Mouse (Mus musculus): ENCODE measurements around the gene Cend1. TPM values are rescaled to one million over a fixed set of nuclear protein-coding genes. Genes with fewer than 3 reads are reported as not detected.

Cend1 gene
- polyA plus RNA-seq (2014; fragmentation: Illumina TruSeq; extraction: RNeasy Lipid Tissue Mini Kit (QIAGEN cat#74804); ENCODE audit: low read depth, low replicate concordance), result 0.17 TPM

DNA sequence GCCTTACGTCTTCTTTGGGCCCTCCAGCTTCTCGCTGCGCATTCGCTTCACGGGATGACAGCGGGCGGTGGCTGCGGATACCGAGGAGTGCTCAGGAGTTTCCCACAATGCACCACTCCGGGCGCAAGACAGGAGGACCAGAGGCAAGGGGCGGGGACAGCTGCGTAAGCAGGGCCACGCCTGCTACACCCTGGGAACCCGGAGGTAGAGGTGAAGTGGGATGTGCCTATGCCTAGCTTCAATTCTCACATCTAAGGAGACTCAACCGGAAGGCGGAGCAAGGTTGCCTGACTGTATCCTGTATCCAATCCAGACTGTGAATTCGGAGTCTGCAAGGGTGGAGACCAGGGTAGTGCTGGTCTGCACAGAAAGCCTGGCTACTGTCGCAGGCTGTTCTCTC lies at the start of gene Cend1:
Cend1 (minus strand) TSS at position 182 of the 400 bp plus-strand sequence.

DNA sequence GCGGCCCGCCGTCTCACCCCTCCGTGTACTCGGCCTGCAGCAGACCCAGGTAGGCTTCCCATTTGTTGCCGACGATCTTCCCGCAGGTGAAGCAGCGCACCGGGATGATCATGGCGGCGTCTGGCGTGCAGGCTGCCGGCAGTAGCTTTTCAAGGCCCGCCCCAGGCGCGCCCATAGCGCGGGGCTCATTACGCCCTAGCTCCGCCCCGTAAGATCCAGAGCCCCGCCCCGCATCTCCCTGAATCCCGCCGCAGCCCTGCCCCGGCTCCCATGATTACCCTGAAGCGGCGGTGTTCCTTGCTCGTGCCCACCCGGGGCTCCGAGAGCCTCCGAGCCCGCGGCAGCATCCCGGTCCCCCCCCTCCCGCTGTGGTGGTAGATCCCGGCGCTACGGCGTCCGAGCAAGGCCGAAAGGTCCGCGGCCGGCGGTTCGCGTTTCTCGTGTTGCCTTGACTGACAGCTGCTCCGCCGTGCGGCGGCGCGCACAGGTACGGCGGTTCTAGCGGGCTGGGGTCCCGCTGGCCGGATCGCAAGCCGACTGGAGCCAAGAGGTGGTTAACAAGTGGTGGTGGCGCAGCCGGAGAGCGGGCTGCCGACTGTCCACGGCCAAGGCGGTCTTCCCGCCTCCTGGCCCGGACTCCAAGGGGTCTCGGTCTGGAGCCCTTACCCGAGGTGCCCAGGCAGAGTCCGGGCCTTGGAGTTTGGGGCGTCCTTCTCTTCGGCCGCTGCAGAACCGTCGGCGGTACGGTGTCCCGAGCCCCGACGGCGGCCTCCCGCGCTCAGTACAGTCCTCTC lies 45.9 kb upstream of the Cend1 start, which contains the start of the genes Polr2l and Tspan4:
Polr2l (minus strand) TSS at position 122 of the 794 bp plus-strand sequence.
Tspan4 (plus strand) TSS at position 230 of the 794 bp plus-strand sequence.

DNA sequence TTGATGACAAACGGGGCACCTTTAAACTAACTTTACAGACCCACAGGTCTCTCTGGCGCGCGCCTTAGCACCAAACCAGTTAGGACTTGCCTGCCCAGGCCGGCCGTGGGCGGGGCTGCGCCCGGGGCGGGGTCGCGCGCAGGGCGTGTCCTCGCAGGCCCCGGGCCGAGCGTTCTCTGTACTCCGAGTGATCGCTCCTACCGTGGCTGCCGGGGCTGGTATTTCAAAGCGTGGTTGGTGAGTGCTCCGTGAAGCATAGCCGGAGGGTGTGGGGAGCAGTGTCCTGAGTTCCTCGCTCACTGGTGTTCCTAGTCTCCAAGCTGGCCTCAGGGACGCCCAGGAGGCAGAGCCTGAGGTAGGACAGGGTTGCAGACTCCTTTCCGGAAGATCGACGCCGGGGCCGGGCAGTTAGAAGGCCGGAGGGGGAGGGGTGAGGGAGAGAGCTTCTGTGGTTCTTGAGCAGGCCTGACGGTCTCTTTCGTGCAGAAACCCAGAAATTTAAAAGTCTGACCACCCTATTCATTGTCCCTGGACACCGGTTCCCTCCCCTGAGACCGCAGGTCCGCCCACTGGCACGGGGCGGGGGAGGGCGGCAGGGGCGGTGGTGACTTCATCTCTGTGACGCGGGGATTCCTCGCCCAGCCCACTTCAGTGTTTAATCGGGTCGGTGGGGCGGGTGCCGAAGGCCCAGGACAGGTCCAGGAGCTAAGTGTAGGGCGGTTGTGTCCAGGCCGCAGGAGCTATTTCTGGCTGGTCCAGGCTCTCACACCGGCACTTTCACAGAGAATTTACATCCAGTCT lies 38.1 kb upstream of the Cend1 start, which contains the start of gene Cd151:
Cd151 (plus strand) TSS at position 163 of the 801 bp plus-strand sequence.

DNA sequence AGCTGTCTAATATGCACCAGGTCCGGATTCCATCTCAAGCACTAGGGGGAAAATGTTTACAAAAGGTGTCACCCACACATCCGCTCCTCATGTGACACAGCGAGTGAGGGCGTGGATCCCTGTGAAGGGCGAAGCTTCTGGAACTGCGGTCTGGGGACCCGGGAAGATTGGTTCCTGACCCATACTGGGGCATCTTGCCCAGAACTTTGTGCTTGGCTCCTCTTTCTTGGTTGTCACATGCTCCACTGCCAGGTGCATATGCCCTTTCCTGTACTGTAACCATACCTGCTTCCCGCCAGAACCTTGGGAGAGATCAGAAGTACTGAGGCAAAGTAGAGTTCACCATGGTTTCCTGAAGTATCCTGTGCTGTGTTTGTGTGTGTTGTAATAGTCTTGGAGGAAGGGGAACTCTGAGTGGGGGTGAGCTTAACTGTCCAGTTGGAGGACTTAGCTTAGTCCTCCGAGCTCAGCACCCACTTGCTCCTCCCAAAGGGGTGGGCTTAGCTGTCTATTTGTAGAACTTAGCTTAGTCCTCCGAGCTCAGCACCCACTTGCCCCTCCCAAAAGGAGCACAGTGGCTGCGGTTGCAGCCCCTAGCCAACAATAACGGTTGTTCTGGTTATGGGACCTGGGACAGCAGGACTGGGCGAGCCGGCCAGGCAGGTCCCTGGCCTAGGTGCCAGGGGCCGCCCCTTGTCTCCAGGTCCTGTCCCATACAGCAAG lies 31.3 kb upstream of the Cend1 start, which contains the start of gene Cracr2b:
Cracr2b (plus strand) TSS at position 704 of the 723 bp plus-strand sequence.

DNA sequence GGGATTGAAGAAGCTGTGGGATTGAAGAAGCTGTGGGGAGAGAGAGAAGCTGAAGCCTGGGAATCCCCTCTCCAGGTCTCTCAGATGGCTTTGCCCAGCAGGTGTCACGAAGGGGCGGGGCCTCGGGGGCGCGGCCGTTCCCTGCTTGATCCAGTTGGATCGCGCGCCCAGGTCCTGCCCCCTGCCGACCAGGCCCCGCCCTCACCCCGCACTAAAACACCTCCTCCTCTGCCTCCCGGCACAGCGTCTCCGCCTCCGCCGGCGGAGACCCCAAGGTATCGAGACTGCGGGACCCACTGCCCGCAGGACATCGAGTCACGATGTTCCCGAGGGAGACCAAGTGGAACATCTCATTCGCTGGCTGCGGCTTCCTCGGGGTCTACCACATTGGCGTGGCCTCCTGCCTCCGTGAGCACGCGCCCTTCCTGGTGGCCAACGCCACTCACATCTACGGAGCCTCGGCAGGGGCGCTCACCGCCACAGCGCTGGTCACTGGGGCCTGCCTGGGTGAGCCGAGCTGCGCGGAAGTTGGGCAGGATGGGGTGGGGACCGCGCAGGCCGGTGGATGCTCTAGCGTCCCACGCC lies 25.8 kb upstream of the Cend1 start, which contains the start of gene Pnpla2:
Pnpla2 (plus strand) TSS at position 232 of the 585 bp plus-strand sequence.

DNA sequence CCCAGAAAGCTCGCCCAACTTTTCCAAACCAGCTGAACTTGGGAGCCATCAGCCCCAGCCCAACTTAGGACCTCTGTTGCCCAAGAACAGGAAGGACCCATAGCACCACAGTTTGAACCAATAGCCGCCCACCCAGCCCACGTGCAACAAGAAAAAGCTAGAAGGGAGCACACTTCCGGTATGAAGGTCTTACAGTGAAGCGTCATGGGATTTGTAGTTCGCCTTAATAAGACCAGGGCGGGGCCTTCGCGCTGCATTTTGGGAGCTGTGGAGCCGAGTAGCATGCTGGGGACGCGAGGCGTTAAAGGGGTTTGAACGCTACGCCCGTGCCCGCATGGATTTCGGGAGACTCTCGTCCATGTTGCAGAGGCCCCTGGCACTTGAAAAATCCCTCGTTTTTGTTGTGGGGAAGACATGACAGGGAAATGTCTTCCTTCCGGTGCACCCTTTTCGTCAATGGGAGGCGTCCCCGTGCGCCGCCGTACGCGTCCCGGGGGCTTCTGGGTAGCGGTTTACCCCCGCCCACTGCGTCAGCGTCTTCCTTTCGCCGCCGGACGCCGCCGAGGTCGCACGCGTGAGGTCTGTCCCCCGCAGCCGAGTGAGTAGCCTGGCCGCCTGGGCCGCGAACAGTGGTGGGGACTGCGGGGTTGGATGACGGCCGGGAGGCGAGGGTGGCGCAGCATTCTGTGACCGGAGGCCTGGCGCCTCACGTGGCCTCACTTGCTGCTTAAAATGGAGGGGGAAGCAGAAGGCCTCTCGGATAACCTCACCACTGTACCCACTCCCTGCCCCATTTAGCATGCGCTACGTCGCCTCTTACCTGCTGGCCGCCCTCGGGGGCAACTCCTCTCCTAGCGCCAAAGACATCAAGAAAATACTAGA lies 18.1 kb upstream of the Cend1 start, which contains the start of gene Rplp2:
Rplp2 (plus strand) TSS at position 261 of the 882 bp plus-strand sequence.

DNA sequence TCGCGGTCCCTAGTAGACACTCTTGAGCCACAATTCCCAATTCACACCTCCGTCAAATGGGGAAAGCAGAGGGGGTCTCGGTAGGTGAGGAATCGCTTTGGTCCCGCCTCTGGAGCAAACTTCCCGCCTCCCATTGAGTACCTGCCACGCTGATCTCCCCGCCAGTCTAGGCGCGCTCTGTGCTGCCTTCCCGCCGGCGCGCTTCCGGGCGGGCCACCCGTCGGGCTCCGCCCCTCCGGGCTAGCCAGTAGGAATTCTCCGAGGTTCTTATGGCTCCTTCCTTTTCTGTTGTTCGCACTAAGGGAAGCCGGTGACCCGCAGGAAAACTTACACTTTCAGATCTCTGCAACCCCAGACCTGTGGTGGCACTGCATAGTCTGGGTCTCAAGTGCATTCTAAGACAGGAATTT lies 14.5 kb upstream of the Cend1 start, which contains the start of gene Pidd1:
Pidd1 (minus strand) TSS at position 198 of the 410 bp plus-strand sequence.

DNA sequence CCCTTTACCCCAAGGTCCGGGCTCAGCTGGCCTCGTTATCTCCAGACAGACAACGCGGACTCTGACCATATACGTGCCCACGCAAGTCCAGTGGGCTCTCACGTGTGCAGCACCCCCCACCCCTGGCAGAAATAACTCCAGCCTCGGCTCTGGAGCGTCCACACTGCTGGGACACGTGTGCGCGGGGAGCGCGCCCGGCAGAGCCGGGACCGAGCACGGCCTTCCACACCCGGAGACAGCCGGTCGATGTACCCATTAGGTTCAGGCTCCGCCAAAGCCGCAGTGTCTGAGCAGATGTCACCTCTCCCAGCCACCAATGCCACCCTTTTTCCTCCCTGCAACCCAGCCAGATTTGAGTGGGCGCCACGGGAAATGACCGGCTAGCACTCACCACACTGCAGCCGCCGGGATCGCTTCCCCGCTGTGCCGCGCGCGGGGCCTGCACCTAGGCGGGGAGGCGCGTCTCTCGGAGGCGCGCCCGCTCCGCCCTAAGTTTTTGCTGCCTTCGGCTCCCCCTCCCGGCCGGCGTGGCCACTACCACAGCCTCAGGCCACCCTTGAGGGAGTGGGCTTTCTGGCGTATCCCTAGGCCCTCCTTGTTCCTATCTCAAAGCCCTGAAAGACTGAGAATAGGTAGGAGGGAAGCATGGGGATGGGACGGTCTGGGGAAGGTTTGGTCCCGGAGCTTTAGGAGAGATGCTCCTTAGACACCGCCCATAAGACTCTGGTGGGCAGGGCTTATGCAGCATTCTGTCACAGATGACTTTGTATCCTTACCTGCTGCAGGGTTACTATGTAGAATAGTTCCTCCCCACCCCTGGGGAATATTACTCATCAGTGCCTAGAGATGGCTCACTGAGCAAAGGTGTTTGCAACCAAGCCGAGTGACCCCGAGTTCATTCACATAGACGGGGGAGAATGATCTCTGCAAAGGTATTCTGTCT lies 8.2 kb upstream of the Cend1 start, which contains the start of gene Slc25a22:
Slc25a22 (minus strand) TSS at position 715 of the 943 bp plus-strand sequence.

DNA sequence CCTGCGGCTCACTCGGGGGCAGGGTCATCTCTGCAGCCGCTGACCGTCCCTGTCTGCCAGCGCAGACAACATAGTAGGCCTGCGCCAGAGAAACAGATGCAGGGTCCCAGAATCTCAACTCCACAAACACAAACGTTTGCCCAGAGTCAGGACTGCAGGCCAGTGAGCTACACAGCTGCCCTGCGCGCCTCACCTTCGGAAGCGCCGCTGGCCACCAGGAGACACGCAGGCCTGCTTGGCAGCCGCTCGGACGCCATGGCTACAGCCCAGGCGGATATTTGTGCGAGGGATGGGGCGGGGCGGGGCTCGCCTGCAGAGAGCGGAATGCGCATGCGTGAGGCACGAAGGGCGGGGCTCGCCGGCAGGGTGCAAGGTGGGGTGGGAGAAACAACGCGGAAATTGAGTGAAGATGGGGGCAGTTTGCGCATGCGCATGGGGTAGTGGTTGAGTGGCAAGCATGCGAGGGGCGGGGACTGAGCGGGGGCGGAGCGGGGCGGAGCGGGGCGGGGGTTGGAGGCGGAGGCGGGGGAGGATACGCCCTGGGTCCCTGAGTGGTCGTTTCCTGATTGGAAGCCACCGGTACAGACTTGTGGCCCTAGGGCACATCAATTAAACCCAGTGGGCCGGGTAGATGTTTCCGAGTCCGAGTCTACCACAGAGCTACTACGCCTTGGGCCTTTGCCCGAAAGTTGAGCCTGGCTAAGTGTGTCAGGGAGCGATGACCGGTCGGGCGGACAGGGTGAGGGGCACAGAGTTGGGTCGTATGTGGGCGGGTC lies 15.3 kb downstream of the Cend1 start, which contains the start of gene Gatd1:
Gatd1 (minus strand) TSS at position 328 of the 776 bp plus-strand sequence.

DNA sequence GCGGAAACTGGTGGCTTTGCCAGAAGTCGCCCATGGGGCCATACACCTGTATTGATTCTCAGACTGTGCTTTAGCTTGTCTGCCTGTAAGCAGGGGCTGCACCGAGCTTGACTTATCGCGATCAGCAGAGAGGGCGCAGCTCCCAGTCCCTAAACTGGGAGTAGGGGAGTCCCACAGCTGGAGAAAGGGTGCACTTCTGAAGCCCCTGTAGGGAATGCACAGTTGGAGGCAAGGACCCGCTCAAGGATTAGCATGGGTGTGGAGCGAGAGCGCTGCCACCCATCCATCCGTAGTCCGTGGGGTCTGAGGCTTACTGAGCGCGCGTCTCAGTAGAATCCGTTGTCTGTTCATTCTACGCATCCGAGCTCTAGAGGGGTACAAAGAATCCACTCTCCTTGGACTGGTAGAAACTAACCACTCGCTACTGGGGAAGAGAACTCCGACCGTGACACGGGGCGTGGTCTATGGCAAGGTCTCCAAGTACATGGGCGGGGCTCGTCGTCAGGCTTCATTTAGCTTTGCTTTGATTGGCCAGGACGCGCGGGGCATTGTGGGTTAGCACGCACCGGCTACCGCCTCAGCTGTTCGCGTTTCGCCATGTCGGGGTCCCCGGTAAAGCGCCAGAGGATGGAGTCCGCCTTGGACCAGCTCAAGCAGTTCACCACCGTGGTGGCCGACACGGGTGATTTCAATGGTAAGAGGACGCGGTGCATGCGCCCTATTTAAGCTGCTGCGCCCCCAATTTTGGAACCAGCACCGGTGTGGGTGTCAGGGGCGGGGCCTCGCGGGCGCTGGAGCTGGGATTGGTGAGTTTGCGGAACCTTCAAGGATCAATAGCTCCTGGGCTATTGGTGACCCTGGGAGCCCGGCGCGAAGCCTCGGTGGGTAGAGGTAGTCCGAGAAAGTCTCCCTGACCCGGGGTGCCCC lies 37.4 kb downstream of the Cend1 start, which contains the start of gene Taldo1:
Taldo1 (plus strand) TSS at position 575 of the 927 bp plus-strand sequence.

Other genes starting within 250 kb of the Cend1 start
- gene Hras, start 235.5 kb downstream of the Cend1 start, polyA plus RNA-seq (2014; fragmentation: Illumina TruSeq; extraction: RNeasy Lipid Tissue Mini Kit (QIAGEN cat#74804); ENCODE audit: low read depth, low replicate concordance), result 49.0 TPM
- 12.2 TPM for gene Lrrc56, start 235.3 kb downstream of the Cend1 start, polyA plus RNA-seq (2014; fragmentation: Illumina TruSeq; extraction: RNeasy Lipid Tissue Mini Kit (QIAGEN cat#74804); ENCODE audit: low read depth, low replicate concordance)
- gene Lmntd2, start 215.4 kb downstream of the Cend1 start, polyA plus RNA-seq (2014; fragmentation: Illumina TruSeq; extraction: RNeasy Lipid Tissue Mini Kit (QIAGEN cat#74804); ENCODE audit: low read depth, low replicate concordance), result 11.3 TPM
- gene Rassf7, start 213.6 kb downstream of the Cend1 start, polyA plus RNA-seq (2014; fragmentation: Illumina TruSeq; extraction: RNeasy Lipid Tissue Mini Kit (QIAGEN cat#74804); ENCODE audit: low read depth, low replicate concordance), result 40.8 TPM
- 67.3 TPM for gene Phrf1, start 200.7 kb downstream of the Cend1 start, polyA plus RNA-seq (2014; fragmentation: Illumina TruSeq; extraction: RNeasy Lipid Tissue Mini Kit (QIAGEN cat#74804); ENCODE audit: low read depth, low replicate concordance)
- gene Irf7, start 163.0 kb downstream of the Cend1 start, polyA plus RNA-seq (2014; fragmentation: Illumina TruSeq; extraction: RNeasy Lipid Tissue Mini Kit (QIAGEN cat#74804); ENCODE audit: low read depth, low replicate concordance), result 29.8 TPM
- 18.4 TPM for gene Cdhr5, start 152.7 kb downstream of the Cend1 start, polyA plus RNA-seq (2014; fragmentation: Illumina TruSeq; extraction: RNeasy Lipid Tissue Mini Kit (QIAGEN cat#74804); ENCODE audit: low read depth, low replicate concordance)
- gene Sct, start 150.4 kb downstream of the Cend1 start, polyA plus RNA-seq (2014; fragmentation: Illumina TruSeq; extraction: RNeasy Lipid Tissue Mini Kit (QIAGEN cat#74804); ENCODE audit: low read depth, low replicate concordance), result 3.7 TPM
- gene Drd4, start 137.5 kb downstream of the Cend1 start, polyA plus RNA-seq (2014; fragmentation: Illumina TruSeq; extraction: RNeasy Lipid Tissue Mini Kit (QIAGEN cat#74804); ENCODE audit: low read depth, low replicate concordance), result 1.7 TPM
- gene Deaf1, start 101.8 kb downstream of the Cend1 start, polyA plus RNA-seq (2014; fragmentation: Illumina TruSeq; extraction: RNeasy Lipid Tissue Mini Kit (QIAGEN cat#74804); ENCODE audit: low read depth, low replicate concordance), result 27.2 TPM
- gene Tmem80, start 101.8 kb downstream of the Cend1 start, polyA plus RNA-seq (2014; fragmentation: Illumina TruSeq; extraction: RNeasy Lipid Tissue Mini Kit (QIAGEN cat#74804); ENCODE audit: low read depth, low replicate concordance), result 48.5 TPM
- 16.2 TPM for gene Eps8l2, start 90.6 kb downstream of the Cend1 start, polyA plus RNA-seq (2014; fragmentation: Illumina TruSeq; extraction: RNeasy Lipid Tissue Mini Kit (QIAGEN cat#74804); ENCODE audit: low read depth, low replicate concordance)
- gene Taldo1, start 37.3 kb downstream of the Cend1 start, polyA plus RNA-seq (2014; fragmentation: Illumina TruSeq; extraction: RNeasy Lipid Tissue Mini Kit (QIAGEN cat#74804); ENCODE audit: low read depth, low replicate concordance), result 268 TPM
- 49.8 TPM for gene Gatd1, start 15.4 kb downstream of the Cend1 start, polyA plus RNA-seq (2014; fragmentation: Illumina TruSeq; extraction: RNeasy Lipid Tissue Mini Kit (QIAGEN cat#74804); ENCODE audit: low read depth, low replicate concordance)
- 75.9 TPM for gene Slc25a22, start 8.4 kb upstream of the Cend1 start, polyA plus RNA-seq (2014; fragmentation: Illumina TruSeq; extraction: RNeasy Lipid Tissue Mini Kit (QIAGEN cat#74804); ENCODE audit: low read depth, low replicate concordance)
- 4.1 TPM for gene Pidd1, start 14.5 kb upstream of the Cend1 start, polyA plus RNA-seq (2014; fragmentation: Illumina TruSeq; extraction: RNeasy Lipid Tissue Mini Kit (QIAGEN cat#74804); ENCODE audit: low read depth, low replicate concordance)
- gene Rplp2, start 17.9 kb upstream of the Cend1 start, polyA plus RNA-seq (2014; fragmentation: Illumina TruSeq; extraction: RNeasy Lipid Tissue Mini Kit (QIAGEN cat#74804); ENCODE audit: low read depth, low replicate concordance), result 1,068 TPM
- 949 TPM for gene Pnpla2, start 25.7 kb upstream of the Cend1 start, polyA plus RNA-seq (2014; fragmentation: Illumina TruSeq; extraction: RNeasy Lipid Tissue Mini Kit (QIAGEN cat#74804); ENCODE audit: low read depth, low replicate concordance)
- 58.5 TPM for gene Cracr2b, start 31.6 kb upstream of the Cend1 start, polyA plus RNA-seq (2014; fragmentation: Illumina TruSeq; extraction: RNeasy Lipid Tissue Mini Kit (QIAGEN cat#74804); ENCODE audit: low read depth, low replicate concordance)
- 308 TPM for gene Cd151, start 37.9 kb upstream of the Cend1 start, polyA plus RNA-seq (2014; fragmentation: Illumina TruSeq; extraction: RNeasy Lipid Tissue Mini Kit (QIAGEN cat#74804); ENCODE audit: low read depth, low replicate concordance)
- 42.2 TPM for gene Polr2l, start 45.6 kb upstream of the Cend1 start, polyA plus RNA-seq (2014; fragmentation: Illumina TruSeq; extraction: RNeasy Lipid Tissue Mini Kit (QIAGEN cat#74804); ENCODE audit: low read depth, low replicate concordance)
- 49.5 TPM for gene Tspan4, start 45.7 kb upstream of the Cend1 start, polyA plus RNA-seq (2014; fragmentation: Illumina TruSeq; extraction: RNeasy Lipid Tissue Mini Kit (QIAGEN cat#74804); ENCODE audit: low read depth, low replicate concordance)
- gene Chid1, start 110.4 kb upstream of the Cend1 start, polyA plus RNA-seq (2014; fragmentation: Illumina TruSeq; extraction: RNeasy Lipid Tissue Mini Kit (QIAGEN cat#74804); ENCODE audit: low read depth, low replicate concordance), result 90.3 TPM
- gene Ap2a2, start 132.7 kb upstream of the Cend1 start, polyA plus RNA-seq (2014; fragmentation: Illumina TruSeq; extraction: RNeasy Lipid Tissue Mini Kit (QIAGEN cat#74804); ENCODE audit: low read depth, low replicate concordance), result 55.6 TPM
- not detected for gene Muc6, start 225.8 kb upstream of the Cend1 start, polyA plus RNA-seq (2014; fragmentation: Illumina TruSeq; extraction: RNeasy Lipid Tissue Mini Kit (QIAGEN cat#74804); ENCODE audit: low read depth, low replicate concordance)

Measured in adipose tissue, adult 10 weeks (tissue).